Mouse (Mus musculus): ENCODE results near the gene Spaca4.

The Spaca4 gene

DNA sequence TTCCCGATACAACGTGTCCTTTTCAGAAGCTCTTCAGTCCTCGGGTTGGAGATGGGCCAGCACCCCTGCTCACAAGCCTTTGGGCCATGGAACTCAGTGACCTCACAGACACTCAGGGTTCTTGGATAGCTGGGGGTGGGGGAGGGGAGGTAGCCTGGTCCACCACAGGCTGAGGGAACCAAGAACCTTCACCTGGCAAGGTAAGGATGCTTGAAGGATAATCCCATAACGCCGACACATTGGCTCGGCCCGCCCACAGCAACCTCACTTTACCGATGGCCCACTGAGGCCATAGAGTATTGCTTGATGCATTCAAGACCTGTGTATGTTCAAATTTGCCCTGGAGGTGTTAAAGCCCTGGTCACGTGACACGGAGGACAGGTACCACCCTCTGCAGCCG lies at the start of gene Spaca4:
Spaca4 (minus strand) TSS at position 101 of the 400 bp plus-strand sequence.
- DNase-seq (ENCODE audit: low spot score) = no peak

DNA sequence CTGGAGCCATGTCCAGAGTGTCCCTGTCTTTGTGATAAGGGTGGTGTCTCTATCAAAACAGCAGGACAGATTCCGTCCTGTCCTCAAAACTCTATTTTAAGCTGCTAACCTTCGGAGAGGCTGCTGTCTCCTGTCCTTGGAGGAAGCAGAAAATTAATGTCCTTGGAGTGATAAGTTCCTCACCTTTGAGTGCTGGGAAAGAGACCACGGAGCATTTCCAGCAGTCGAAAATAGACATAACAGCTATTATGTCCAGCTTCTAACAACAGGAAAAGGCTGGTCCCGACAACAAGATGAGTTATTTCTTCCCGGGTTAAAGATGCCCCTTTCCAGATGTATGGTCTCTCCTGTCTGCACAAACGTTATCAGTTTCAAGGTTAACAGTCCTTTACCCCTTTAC lies 49.6 kb upstream of the Spaca4 start:
- DNase-seq (ENCODE audit: low spot score) = no peak

DNA sequence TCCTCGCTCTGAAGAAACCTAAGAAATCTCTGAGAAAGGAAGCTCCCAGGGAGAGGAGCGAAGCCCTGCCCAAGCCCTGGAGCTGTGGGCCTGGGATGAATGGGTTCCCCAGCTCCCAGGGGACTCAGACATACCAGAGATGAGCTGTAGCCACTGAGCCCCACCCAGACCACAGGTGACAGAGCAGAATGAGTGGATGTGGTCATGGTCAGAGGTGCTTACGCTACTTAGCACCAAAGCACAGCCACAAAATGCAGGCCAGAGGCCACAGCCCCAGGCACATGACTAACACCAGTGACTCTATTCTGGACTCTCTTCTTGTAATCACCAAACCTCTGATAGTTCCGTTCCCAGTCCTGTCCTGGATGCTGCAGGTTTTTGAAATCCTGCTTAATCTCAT lies 45.5 kb upstream of the Spaca4 start:
- no peak for DNase-seq (ENCODE audit: low spot score)

GRCm38 (mm10) chr7:45770427-45771082 lies 44.9 kb upstream of the Spaca4 start:
- no peak for DNase-seq (ENCODE audit: low spot score)

DNA sequence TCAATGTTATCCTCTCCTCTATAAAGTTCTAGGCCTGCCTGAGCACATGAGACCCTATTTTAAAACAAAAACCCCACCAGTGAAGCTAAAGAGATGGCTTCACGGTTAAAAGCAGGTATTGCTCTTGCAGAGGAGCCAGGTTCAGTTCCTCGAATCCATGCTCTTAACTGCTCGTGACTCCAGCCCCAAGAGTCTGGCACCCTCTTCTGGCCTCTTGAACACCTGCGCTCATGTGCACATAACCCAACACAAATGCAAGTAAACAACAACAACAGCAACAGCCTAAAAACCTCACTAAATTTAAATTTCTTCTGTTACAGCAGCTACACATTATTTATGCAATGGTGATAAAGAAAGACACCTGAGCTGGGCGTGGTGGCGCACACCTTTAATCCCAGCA lies 41.9 kb upstream of the Spaca4 start:
- DNase-seq (ENCODE audit: low spot score) = no peak

GRCm38 (mm10) chr7:45766764-45767163 lies 41.2 kb upstream of the Spaca4 start:
- DNase-seq (ENCODE audit: low spot score) = no peak

DNA sequence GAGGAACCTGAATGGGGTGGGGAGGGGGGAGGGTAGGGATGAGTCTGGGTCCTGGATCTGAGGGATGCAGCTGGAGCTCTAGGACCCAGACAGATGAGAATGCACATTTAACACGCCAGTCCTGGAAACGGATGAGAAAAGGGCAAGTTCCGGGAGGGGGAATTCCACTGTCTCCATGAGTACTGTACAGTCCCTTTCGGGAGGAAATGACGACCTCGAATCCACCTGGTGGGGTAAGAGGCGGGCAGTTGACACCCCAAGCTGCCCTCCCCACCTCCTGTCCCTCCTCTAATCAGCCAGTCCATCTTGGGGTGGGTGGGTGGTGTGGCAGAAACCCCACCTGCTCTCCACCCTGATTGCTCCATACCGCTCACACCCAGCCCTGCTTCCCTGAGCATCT lies 40.4 kb upstream of the Spaca4 start:
- DNase-seq (ENCODE audit: low spot score) = no peak

- no peak for DNase-seq (ENCODE audit: low spot score)
Observed at GRCm38 (mm10) chr7:45760151-45760550, 34.5 kb upstream of the Spaca4 start.

- no peak for DNase-seq (ENCODE audit: low spot score)
Observed at GRCm38 (mm10) chr7:45759400-45759799, 33.8 kb upstream of the Spaca4 start.

GRCm38 (mm10) chr7:45755703-45756102 lies 30.1 kb upstream of the Spaca4 start:
- no peak for DNase-seq (ENCODE audit: low spot score)

GRCm38 (mm10) chr7:45750162-45750561 lies 24.5 kb upstream of the Spaca4 start:
- DNase-seq (ENCODE audit: low spot score) = no peak

DNA sequence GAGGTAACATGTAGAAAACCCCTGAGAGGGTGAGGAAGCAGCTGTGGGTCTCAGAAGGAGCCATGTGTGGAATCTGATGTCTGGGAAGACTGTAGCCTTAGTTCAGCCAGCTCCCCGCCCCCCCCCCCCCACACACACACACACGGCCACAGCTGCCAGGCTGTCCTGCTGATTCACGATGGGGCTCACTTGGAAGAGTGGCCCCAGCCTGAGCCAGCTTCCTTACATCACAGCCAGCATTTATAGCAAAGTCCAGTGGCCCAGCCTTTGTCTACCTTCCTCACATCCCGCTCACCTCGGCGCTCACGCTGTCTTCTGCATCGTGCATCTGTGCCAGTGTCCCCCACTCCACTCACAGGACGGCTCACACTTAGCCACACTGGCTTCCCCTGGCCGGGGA lies 23.8 kb upstream of the Spaca4 start:
- no peak for DNase-seq (ENCODE audit: low spot score)

DNA sequence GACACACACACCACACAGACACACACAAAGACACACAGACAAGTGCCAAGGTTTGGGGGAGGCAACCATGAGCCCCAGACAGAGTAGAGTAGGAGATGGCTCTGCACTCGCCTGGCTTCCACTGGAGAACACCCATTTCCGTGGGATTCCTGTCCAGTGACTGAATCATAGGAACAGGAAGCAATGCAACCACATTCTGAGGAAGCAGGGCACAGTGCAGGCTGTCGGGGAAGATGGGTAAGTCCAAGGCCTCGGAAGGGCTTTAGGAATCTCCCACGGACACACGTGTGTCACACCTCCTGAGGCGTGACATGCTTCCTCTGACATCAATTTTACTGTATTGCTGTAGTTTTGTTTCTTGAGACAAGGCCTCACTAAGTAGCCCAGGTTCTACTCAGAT lies 22.5 kb upstream of the Spaca4 start:
- DNase-seq (ENCODE audit: low spot score) = no peak

GRCm38 (mm10) chr7:45747450-45747849 lies 21.8 kb upstream of the Spaca4 start:
- DNase-seq (ENCODE audit: low spot score) = no peak

DNA sequence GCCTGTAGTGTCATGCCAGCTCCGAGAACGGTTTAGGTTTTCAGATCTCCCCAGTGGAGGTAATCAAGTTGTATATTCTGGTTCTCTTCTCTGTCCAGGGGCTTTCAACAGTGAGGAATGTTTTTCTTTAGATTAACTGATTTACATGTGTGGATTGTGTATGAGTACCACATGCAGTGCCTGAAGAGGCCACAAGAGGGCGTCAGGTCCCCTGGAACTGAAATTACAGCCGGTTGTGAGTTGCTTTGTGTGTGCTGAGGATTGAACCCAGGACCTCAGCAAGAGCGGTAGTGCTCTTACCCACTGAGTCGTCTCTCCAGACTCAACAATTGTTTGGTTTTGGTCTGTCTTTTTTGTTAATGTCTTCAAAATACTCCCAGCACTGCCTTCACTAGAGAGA lies 20.9 kb upstream of the Spaca4 start:
- DNase-seq (ENCODE audit: low spot score) = no peak

DNA sequence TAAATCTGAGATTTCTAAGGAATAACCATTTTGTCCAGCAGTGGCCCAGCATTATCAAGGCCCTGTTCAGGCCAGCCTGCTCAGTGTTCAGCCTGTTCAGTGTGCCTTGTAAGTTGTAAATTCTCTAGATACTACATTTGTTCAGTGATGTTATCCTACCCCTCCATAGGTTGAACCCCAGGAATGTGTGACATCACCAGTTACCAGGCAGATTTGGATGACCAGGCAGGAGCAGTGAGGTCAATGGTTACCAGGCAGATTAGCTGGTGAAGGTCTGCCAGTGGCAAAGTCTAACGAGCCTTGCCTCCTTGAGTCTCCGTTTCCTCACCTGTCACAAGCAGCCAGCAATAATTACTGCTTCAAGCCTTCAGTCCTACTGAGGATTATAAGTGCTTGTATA lies 18.8 kb upstream of the Spaca4 start:
- peak; percentile 70 for DNase-seq (ENCODE audit: low spot score)

GRCm38 (mm10) chr7:45742338-45742737 lies 16.7 kb upstream of the Spaca4 start:
- no peak for DNase-seq (ENCODE audit: low spot score)

GRCm38 (mm10) chr7:45741777-45742176 lies 16.2 kb upstream of the Spaca4 start:
- DNase-seq (ENCODE audit: low spot score) = no peak

GRCm38 (mm10) chr7:45741308-45741707 lies 15.7 kb upstream of the Spaca4 start:
- no peak for DNase-seq (ENCODE audit: low spot score)

DNA sequence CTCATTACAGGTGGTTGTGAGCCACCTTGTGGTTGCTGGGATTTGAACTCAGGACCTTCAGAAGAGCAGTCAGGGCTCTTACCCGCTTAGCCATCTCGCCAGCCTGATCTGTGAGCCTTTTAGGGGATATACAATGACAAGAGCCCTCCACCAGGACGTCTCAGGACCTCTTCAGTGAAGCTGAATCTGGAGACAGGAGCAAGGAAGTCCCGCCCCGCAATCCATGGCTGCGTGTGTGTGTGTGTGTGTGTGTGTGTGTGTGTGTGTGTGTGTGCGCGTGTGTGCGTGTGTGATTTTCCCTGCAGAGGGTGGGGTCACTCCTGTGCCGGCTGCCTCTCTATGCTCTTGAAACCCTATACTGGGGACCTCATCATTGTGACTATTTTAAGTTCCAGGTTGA lies 14.2 kb upstream of the Spaca4 start:
- no peak for DNase-seq (ENCODE audit: low spot score)

- DNase-seq (ENCODE audit: low spot score) = peak; percentile 93
Observed at GRCm38 (mm10) chr7:45739162-45739763, 13.7 kb upstream of the Spaca4 start.

DNA sequence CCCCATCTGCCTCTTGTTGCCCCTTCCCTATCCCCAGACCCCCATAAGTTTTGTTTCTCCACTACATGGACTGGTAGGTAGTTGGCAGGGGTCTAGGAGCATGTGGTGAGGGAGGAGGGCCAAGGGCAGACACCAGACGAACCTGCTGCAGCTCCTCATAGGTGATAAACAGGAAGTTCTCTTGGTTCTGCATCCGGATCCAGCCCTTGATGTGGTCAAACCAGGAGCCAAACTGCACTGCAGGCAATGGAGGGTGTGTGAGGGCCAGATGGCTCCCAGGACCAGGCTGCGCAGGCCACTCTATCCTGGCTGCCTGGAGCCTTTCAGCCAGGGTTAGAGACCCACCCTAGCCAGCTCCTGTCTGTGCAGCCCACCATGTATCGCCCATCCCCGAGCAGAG lies 7.9 kb upstream of the Spaca4 start:
- no peak for DNase-seq (ENCODE audit: low spot score)

GRCm38 (mm10) chr7:45730727-45731431 lies 5.3 kb upstream of the Spaca4 start:
- DNase-seq (ENCODE audit: low spot score) = peak; percentile 34

GRCm38 (mm10) chr7:45727625-45728024 lies 2.0 kb upstream of the Spaca4 start:
- DNase-seq (ENCODE audit: low spot score) = no peak
